Mouse (Mus musculus) retina, postnatal 1 day (tissue): ENCODE measurements around the gene Prrt1.
A peak's percentile ranks its signal among the peaks of the same experiment; 100 is the strongest.

Experiments
- DNase-seq: peaks from one replicate; pipeline ENCODE4 v3.0.0-alpha.2; 2012

Gene Prrt1

DNA sequence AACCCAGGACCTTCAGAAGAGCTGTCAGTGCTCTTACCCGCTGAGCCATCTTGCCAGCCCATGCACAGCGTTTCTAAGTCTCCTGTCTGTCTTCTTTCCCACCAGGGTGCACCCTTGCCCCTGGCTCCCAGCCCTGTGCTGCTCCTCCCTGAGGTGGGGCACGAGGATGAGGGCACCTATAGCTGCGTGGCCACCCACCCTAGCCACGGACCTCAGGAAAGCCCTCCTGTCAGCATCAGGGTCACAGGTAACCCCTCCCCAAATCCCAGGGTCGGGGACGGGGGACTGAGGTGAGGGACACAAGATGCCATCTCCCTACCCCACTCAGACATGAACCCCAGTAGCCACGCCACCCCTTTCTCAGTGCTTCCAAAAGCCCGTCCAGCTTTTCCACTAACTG lies 29.4 kb upstream of the Prrt1 start:
- DNase-seq = no peak

DNA sequence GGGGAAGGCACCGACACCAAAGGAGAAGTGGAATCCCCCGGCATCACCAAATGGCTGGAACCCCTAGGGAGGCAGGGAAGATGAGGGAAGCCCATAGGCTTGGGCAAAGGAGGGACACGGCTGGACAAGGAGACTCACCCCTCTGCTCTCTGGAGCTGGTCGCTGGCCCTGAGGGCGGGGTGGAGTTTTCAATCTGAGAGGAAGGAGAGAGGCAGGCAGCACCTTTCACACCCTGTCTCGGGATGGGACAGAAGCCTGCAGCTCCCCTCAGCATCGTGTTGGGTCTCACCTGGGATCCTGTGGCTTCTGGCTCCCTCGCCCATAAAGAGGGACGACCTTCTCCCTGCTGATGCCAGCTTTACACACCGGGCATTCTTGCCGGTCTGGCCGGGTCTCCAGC lies 27.5 kb upstream of the Prrt1 start:
- DNase-seq = no peak

DNA sequence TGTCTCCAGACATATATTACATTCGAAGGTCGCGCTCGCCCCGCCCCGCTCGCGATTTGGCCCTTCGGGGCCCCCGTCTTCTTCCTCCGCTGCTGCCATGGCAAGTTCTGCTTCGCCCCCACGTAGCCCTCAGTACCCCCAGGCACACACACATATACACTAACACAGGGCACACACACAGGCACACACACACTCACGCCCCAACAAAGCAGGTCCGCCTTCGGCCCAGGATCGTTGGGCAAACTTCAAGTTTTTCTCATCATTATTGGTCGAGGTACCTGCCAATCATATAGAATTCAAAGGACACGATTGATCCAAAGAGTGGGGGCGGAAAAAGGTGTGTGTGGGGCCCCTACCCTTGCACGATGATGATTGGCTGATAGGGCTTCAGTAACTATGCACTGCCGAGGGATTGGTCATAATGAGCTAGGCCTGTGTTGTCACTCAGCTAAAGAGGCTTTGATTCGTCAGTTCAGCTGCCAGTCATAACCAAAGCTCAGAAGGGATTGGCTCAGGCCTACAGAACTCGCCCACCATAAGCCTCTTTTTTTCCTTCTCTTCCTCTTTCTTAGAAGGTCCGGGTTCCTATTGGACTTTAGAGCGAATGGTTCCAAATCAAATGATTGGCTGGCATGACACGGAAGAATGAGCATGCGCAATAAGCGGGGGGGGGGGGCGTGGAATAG lies 25.8 kb upstream of the Prrt1 start, which contains the start of gene Rnf5:
Gene Rnf5, minus strand, starts transcription at position 316 of the 686 bp plus-strand sequence.
- DNase-seq = peak; percentile 100

DNA sequence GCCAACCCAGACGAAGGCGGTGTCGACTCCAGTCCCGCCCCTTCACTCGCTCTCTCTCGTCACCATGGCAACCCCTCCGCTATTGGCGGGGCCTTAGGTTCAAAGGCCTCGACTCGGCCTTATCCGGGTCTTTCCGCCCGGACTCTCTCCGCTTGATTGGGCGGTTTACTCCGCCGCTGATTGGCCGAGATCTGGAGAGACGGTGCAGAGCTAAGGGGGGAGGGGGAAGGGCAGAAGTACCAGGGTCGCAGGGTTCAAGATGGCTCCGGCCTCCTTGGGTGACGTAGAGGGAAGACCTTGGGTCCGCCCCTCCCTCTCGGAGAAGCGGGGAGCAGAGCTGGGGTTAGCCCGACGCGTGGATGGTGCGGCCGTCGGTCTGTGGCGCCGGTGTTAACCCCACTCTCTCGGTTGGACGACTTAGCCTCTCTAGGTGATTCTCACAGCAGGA lies 25.2 kb upstream of the Prrt1 start, which contains the start of gene Agpat1:
Gene Agpat1, plus strand, starts transcription at position 202 of the 448 bp plus-strand sequence.
- DNase-seq = peak; percentile 100

DNA sequence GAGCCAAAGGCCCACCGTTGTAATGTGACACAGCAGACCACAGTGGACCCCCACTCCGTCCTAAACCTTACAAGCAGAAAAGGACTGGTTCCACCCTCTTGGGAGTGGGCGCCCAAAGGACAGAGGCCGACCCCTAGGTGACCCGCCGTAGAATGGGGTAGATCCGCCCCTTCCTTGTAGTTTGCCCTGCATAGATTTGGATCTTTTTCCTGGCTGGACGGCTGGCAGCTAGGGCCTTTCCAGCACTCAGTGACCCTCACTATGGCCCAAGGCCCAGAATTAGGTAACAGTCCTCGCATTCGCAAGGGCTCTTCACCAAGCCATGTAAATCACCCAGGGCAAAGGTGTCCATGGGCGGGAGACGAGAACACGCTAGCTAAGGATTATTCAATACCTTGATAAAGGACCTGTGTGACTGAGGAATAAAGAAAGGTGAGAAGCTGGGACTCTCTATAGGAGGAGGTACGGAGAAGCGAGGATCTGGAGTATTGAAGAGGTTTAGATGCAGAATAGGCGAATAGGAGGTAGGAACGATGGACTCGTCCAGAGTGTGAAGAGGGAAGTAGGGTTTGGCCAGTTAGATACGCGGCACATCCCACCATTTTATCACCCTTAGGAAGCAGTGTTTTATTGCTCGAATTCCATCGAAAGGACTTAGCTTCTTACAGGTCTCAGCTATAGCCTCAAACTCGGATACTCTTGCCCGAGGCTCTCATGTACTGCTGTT lies 24.7 kb upstream of the Prrt1 start:
- DNase-seq = no peak

DNA sequence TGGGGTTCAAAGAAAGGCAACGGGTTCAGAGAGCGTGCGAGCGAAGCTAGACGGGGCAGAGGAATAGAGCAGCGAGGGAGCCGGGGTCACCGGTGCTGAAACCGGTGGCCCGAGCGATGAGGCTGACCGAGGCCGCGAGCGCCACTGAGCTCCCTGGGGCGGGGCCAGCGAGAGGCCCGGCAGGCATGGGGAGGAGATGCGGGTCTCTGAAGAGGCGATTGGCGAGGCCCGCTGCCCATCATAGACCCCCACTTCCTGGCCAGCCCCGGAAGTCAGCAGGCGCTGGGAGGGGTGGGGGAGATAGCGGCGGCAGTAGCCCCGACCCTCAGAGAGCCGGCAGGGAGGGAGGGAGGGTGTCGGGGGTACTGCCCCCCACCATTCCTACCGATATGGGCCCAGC lies 23.7 kb upstream of the Prrt1 start:
- peak; percentile 97 for DNase-seq

DNA sequence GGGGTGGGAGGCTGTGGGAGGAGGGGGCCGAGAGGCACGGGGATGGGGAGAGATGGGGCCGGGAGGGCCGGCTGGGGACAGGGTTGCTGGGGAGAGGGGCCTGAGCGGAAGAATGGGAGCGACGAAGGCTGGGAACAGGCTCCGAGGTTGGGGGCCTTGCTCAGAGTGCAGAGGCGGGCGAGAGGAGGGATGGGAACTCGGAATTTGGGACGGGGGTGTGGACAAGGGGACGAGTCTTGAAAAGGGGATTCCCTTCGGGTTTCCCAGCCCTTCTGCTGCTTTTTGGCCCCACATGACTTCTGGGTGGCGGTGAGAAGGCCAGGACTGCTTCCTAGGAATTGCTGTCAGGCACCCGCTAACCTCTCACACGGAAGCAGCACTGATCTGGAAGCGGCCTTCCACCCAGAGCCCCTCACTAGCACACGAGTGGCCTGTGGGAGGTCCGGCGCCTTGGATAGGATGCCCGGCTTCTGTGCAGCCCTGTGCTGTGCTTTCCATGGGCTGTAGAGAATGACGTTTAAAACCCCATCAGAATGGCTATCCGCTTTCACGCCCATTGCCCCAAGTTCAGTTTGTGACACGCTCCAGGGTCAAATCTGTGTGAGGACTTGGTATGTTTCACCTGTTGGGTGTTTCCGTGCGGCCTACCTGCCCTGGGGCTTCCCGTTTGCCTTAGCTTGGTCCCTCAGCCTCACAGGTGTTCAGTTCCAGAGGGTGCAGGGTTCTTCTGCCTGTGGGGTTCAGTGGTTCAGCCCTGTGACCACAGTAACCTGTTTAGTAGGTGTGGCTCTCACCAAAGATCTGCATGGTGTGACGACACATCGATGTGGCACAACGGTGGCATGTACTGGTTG lies 22.9 kb upstream of the Prrt1 start:
- DNase-seq = no peak

DNA sequence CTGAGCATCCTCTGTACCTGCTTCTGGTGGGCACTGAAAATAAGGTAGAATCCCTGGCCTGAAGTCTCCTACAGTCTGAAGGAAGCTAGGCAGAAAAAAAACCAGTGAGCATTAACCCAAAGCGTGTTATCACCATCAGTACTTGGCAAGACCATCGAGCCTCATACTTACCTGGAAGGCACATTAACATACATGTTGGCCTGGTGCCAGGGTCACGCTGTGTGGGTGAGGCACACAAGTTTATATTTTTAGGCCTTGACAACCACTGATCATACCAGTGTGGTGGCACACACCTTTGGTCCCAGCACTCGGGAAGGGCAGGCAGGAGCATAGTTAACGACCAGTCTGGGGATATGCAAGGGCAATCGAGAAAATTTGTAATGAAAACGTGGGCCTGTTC lies 21.3 kb upstream of the Prrt1 start:
- no peak for DNase-seq

DNA sequence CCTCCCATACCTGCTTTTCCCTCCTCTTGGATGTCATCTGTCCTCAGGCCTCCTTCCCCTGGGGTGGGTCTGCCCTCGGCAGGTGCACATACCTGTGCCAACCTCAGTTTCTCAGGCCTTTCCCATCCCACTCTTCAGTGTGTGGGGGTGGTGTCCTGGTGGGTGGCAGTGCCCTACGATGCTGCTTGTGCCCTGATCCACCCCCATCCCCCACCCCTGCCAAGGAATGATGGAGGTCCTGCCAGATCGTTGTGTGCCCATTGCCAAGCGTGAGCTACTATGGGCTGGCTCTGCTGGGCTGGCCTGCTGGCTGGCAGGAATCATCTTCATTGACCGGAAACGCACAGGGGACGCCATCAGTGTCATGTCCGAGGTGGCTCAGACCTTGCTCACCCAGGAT lies 18.3 kb upstream of the Prrt1 start:
- DNase-seq = no peak

DNA sequence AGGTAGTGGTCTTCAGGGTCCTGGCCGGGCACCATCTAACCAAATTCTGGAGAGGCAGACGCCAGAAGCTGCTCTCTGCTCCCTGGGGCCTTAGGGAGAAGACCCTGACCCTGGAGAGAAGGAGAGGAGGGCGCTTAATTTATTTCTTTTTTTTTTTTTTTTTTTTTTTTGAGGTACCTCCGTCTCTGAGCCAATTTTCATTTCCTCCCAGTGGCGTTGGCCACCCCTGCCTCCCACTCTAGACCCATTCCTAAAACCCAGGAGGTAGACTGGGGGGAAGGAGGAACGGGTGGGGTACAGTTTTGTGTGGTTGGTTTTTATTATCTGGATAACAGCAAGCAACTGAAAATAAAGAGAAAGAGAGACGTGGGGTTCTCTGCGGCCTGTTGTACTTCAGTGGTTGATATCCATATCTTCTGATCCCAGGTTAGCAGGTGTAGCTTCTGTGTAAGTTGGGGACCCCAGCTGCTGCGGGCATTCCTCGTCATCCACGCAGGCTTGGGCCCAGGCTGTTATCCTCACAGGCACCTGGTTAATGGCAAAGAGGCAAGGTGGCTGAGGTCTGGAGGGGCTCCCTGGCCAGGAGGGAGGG lies 16.2 kb upstream of the Prrt1 start:
- DNase-seq = no peak

DNA sequence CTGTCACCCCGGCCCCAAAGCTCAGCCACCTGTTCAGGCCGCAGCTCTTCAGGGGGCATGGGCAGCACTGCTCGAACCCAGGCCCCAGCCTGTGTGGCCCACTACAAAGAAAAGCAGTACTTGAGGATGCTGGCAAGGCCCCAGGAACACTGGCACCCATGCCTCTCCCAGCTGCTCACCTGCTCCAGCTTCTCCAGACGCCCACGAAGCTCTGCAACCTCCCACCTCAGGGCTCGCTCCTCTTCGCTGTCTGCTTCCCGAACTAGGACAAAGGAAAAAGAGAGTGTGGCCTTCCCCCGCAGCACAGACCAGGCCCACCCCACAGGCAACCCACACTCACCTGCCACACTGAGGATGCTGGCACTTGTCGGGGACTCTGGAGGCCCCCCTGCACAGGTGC lies 15.5 kb upstream of the Prrt1 start:
- no peak for DNase-seq

DNA sequence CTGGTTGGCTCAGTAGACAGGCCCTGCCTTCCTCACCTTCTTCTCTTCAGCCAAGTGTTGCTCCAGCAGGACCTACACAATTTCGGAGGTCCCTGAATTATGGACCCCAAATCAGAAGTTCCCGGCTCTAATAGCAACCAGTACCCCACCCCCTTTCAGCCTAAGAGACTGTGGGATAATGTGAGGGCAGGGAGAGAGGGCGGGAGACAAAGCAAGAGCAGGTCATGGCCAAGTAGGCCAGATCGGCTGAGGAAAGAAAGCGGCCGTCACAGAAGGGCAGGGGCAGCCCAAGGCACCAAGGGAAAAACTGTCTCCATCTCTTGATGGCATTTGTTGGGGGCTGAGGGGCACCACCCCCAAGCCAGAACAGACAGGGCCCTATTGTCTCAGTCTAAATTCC lies 13.5 kb upstream of the Prrt1 start, which contains the start of gene Egfl8:
Gene Egfl8, minus strand, starts transcription at position 101 of the 400 bp plus-strand sequence.
- peak; percentile 32 for DNase-seq

DNA sequence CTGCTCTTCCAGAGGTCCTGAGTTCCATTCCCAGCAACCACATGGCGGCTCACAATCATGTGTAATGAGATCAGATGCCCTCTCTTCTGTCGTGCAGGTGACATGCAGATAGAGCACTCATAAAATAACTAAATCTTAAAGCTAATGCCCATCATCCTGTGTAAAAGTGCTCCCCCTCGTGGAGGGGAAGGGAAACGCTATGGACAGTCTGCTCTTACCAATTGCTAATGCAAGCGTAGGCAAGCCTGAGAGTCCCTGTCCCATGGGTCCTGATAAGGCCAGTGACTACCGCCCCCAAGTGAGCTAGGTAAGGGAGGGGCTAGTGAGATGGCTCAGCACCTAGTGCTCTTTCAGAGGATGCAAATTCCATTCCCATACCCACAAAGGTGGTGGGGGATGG lies 10.3 kb upstream of the Prrt1 start:
- peak; percentile 84 for DNase-seq

DNA sequence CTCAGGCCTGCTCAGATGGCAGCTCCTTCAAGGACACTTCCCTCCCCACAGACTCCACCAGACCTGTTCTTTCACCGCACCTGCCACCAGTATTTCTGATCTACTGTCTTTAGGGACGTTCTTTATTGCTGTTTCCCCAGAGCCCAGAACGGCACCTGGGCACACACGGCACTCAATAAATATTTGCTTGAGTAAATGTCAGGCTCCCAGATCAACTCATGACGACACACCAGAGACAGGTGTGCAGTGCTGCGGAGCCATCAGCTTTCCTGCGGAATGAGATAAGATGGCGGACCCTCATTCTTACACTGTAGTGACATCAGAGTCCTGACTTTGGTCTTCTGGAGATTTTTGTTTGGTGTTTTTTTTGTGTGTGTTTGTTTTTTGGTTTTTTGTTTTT lies 8.3 kb upstream of the Prrt1 start:
- DNase-seq = no peak

DNA sequence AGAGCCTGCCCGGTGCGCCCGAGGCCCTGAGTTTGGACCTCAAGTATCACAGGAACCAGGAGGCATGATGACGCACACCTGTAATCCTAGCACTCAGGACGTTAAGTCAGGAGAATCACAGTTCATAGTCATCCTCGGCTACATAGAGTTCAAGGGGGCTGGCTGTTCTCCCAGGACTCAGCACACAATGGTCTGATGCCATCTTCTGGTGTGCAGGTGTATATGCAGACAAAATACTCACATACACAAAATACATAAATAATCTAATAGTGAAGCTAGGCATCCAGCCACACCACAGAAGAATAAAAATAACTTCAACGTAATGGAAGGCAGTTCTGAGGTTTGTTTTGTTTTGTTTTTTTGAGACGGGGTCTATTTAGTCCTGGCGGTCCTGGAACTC lies 6.2 kb upstream of the Prrt1 start:
- no peak for DNase-seq

DNA sequence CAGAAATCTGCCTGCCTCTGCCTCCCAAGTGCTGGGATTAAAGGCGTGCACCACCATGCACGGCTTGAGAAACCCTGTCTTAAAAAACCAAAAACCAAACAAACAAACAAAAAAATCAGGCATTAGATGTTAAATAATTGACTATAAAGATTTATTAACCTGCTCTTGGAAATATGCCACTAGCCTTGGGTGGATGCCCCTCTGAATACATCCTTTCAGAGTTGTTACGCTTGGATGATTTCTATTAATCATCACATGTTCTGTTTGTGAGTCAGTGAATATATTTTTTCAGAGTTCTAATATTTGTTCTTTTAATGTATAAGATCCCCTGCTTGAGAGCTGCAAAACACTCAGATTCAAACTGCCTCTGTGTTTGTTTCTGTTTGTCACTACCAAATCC lies 4.4 kb upstream of the Prrt1 start:
- no peak for DNase-seq

DNA sequence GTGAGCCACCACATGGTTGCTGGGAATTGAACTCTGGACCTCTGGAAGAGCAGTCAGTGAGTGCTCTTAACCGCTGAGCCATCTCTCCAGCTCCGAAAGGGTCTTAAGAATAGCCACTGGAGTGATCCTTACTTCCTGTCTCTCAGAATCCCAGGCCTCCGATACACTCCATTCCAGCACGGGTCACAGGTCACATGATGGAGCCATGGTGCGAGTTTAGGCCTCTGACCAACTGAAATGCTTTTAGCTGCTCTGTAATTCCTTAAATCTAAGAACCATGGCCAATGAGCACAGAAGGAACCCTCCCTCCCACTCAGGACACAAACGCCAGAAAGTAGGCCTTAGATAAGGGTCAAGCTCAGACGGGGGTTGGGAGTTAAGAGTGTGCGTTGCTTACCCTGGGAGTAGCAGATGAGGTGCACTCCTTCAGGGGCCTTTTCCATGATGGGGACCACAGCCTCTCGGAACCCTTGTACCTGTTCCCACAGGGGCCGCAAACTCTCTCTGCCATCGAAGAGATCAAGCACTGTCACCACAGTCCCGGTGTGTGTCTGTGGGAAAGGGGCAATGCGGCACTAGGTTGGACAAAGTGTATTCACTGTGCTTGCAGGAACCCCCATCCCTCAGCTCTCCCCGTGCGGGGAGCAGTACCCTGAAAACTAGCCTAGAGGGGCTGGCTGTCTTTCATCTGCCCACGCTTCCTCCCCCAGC lies 3.1 kb upstream of the Prrt1 start:
- DNase-seq = no peak

DNA sequence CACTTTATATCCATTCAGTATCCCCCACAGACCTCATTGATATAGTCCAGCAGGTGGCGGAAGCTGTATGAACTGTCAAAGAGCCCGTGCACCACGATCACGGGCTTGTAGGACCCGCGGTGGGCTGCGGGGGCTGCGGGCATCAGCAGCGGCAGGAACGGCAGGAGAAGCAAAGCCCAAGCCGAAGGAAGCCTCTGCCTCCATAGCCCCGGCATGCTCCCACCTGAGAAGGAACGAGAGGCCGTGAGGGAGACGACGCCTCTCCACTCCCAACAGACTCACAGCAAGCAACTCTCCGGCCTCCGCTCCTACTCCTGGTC lies 2.6 kb upstream of the Prrt1 start:
- peak; percentile 82 for DNase-seq

DNA sequence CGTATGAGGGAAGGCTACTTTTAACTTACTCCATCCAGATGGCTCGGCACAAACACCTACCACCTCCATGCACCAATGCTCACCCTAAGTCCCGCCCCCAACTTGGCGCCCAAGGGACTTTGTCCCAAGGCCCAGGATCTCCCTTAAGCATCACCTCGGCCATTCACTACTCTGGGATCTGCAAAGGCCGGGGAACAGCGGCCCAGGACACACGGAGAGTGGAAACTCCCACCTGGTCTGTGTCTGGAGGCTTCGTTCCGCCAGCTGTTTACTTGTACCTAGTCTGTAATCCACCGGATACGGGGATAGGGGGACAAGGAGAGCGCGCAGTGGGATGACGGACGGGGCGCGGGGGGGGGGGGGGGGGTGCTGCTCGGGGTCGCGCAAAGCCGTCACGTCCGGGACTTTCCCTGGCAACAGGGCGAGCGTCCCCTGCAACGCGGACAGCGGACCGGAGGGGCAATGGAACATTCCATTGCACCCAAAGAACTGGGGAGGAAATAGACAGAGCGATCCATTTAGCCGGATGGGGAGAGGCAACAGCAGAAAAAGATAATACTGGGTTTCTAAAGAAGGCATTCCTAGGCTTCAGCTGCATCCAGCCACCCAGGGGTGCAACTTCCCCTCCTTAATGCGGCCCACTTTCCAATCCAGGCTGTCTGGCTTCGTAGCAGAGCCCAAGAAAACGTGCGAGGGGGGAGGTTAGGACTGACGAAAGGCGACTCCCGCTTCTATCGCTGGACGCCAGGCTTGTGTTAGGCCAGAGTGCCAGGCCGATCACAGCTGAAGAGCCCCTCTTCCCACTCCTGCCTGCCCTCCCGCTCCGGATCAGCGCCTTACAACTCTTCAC lies 2.0 kb upstream of the Prrt1 start:
- DNase-seq = peak; percentile 97

DNA sequence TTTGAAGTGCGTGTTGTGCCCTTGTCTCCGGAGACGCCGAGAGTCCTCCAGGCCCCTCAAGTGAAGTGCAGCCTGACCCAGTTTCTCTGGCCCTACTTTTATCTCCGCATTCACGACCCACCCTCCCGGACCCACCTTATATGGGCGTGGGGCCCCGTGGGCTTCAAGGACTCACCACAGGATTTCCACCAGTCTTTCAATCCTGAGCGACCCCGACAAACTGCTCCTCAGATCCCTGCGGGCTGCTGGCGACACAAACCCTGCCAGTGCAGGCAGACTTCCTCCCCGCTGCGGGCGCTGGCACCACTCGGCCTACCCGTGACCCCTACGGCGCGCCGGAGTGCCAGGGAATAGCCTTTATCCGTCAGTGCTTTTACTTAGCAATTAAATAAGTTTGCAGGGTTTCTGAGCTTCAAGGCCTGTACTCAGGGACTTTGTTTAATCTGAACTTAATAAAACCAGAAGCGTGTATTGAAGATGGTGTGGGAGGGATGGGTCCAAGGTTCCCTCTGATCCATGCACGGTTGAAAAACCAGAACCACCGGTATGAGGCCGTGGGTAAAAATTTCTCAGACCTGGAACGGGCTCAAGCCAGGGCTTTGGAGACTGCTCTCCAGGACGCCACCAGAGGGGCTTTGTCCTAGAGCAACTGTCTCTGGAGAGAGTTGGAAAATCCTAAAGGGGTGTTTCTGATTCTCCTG lies 1.2 kb upstream of the Prrt1 start, which contains the start of gene Ppt2:
Gene Ppt2, minus strand, starts transcription at position 568 of the 701 bp plus-strand sequence.
- DNase-seq = no peak

DNA sequence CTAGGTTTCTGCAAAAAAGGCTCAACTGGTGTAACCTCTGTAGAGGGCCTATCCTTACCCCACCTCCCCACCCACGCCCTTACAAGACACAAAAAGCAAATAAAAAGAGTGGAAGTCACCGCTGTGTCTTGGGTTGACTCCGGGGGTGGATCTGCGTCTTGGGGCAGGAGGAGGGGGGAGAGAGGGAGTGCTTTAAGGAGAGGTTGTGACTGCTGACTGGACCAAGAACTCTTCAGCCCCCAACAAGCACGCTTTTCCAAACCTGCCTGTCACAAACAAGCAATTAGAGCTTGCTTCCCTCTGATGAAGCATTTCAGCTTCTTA lies 727 bp upstream of the Prrt1 start:
- no peak for DNase-seq
